Mouse (Mus musculus) liver, adult 2 months (tissue): Measurements from ENCODE around the gene 1500015O10Rik. TPM values are rescaled to one million over a fixed set of nuclear protein-coding genes. Genes with fewer than 3 reads are reported as not detected.

Source experiments
- DNase-seq: peaks from one replicate; pipeline ENCODE4 v3.0.0-alpha.2; 2011; ENCODE audit warnings: low read depth, low spot score; ENCODE audit errors: extremely low read depth
- H3K27ac ChIP-seq: fragments of 200-500 bp; replicated peaks from 2 replicates; pipeline ENCODE4 v1.5.1; 2012; ENCODE audit warnings: low read depth, mild to moderate bottlenecking, control low read depth, inconsistent platforms, low read length; ENCODE audit not compliant: insufficient read depth
- H3K27me3 ChIP-seq: fragments of 200-500 bp; 2 replicates; pipeline ENCODE4 v1.6.1; 2012; ENCODE audit warnings: mild to moderate bottlenecking, moderate library complexity, low read length, inconsistent platforms; ENCODE audit not compliant: control insufficient read depth, insufficient read depth
- H3K36me3 ChIP-seq: fragments of 200-500 bp; 2 replicates; pipeline ENCODE4 v1.6.1; 2012; ENCODE audit warnings: low read length, inconsistent platforms; ENCODE audit not compliant: control insufficient read depth, insufficient read depth
- H3K4me1 ChIP-seq: fragments of 200-500 bp; 2 replicates; pipeline ENCODE4 v1.6.1; 2011; ENCODE audit warnings: low read length; ENCODE audit not compliant: control insufficient read depth, insufficient read depth
- H3K4me3 ChIP-seq: fragments of 200-500 bp; 2 replicates; pipeline ENCODE4 v1.5.1; 2011; ENCODE audit warnings: low read depth, mild to moderate bottlenecking, control low read depth, low read length, moderate library complexity; ENCODE audit not compliant: insufficient read depth
- H3K79me2 ChIP-seq: fragments of 200-500 bp; 2 replicates; pipeline ENCODE4 v1.6.1; 2012; ENCODE audit warnings: inconsistent platforms, mild to moderate bottlenecking, low read length, moderate library complexity; ENCODE audit not compliant: control insufficient read depth, insufficient read depth
- H3K9ac ChIP-seq: fragments of 200-500 bp; 2 replicates; pipeline ENCODE4 v1.6.1; 2012; ENCODE audit warnings: low read depth, mild to moderate bottlenecking, control low read depth, inconsistent platforms, low read length
- CTCF ChIP-seq: fragments of 200-500 bp; IDR thresholded peaks from 2 replicates; pipeline ENCODE4 v1.5.1; 2011; ENCODE audit warnings: low read depth, low read length, control low read depth
- POLR2A ChIP-seq: fragments of 200-500 bp; IDR thresholded peaks from 2 replicates; pipeline ENCODE4 v1.6.1; 2011; ENCODE audit warnings: low read length, control low read depth; ENCODE audit not compliant: insufficient read depth; ENCODE audit errors: extremely low read depth
- whole genome bisulfite sequencing: fragments of 180-500 bp; shearing (Covaris S2); methylation state at CpG from one replicate; pipeline ENCODE4 v1.1.7; 2018; 5-methylcytosine and 5-hydroxymethylcytosine counted together
- polyA plus RNA-seq: library from polyadenylated mRNA; depleted of rRNA; stranded (reverse); fragments of >200 nt; gene quantifications from 2 replicates; pipeline ENCODE4 v1.2.3, GENCODE M21; 2012; rRNA removed
- total RNA-seq: library from RNA; depleted of rRNA; stranded (reverse); fragments of >200 nt; gene quantifications from 2 replicates; pipeline ENCODE4 v1.2.3, GENCODE M21; 2014; rRNA removed

The 1500015O10Rik gene
- total and polyA plus RNA-seq, 2 experiments = not detected

GRCm38 (mm10) chr1:43789765-43790164, 59.4 kb downstream of the 1500015O10Rik start:
- Histone ChIP-seq H3K27ac (no peak overlapping the region), H3K79me2 (no peaks in the 10 kb centered on the region), H3K4me3 (no peak overlapping the region), H3K36me3 (peaks cover 6% of the 10 kb centered on the region), H3K9ac (no peak overlapping the region), H3K4me1 (no peaks in the 10 kb centered on the region), H3K27me3 (no peaks in the 10 kb centered on the region)
- no peak for DNase-seq
- no peak for TF ChIP-seq CTCF
- no peak for TF ChIP-seq POLR2A
- WGBS = 38% methylated on average over 2 of the region's 2 CpGs

Other genes starting within 250 kb of the 1500015O10Rik start
- 8.5 and 8.9 TPM in 2 replicates for gene Uxs1, start 97.2 kb downstream of the 1500015O10Rik start, total RNA-seq
- gene Uxs1, start 97.2 kb downstream of the 1500015O10Rik start, polyA plus RNA-seq = 6.7 and 9.5 TPM in 2 replicates
- gene Tpp2, start 203.0 kb downstream of the 1500015O10Rik start, total RNA-seq = 39.6 and 41.0 TPM in 2 replicates
- gene Tpp2, start 203.0 kb downstream of the 1500015O10Rik start, polyA plus RNA-seq = 3.5 and 4.1 TPM in 2 replicates